In the genomic region with DNA sequence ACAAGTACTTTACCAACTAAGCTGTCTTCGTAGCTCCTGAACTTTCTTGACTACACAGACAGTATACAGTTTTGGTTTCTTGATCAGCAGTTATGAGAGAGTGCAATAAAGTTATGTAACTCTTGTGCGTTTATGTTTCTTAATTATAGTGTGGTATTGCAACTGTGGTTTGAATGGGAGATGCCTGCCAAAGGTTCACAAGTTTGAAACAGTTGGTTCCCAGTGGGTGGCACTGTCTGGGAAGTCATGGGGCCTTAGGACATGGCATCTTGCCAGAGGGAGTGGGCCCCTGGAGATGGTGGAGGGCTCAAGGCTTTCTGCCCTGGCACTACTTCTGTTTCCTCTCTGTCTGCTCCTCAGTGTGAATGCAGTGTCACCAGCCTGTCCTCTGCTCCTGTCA, we compare ENCODE assay signal across 30 mouse cellular contexts.
DNase-seq lines count a peak whose midpoint lies in the region; ATAC-seq and TF ChIP-seq lines count a peak whose summit lies in the region.
"Had no signal": no experiment of that assay in that cellular context is flagged by ENCODE, and none has a peak within 500 bp of the region (broad histone marks: within the 10 kb centered on the region; RNA-seq: fewer than 3 reads in every experiment).

No protein-coding gene starts in this region.

- H3K4me1 ChIP-seq in lung, postnatal 0 days (ENCODE audit: insufficient read depth, low read depth, low read length): no peaks in the 10 kb centered on the region
- no peaks in the 10 kb centered on the region for H3K4me1 ChIP-seq in midbrain, embryonic 14.5 days (ENCODE audit: control insufficient read depth, insufficient read depth, low read length)
- H3K4me1 ChIP-seq: embryonic facial prominence, embryonic 12.5 days; forebrain, embryonic 12.5 days; heart, embryonic 12.5 days; hindbrain, embryonic 13.5 days; limb, embryonic 13.5 days; midbrain, embryonic 10.5 days; neural tube, embryonic 12.5 days had no signal

- 73% methylated on average over 2 of the region's 2 CpGs for WGBS in lung, postnatal 0 days
- WGBS in midbrain, embryonic 14.5 days: 86% methylated on average over 2 of the region's 2 CpGs

- H3K27me3 ChIP-seq in lung, postnatal 0 days (replicated peaks; ENCODE audit: insufficient read depth, low read length): no peaks in the 10 kb centered on the region
- H3K27me3 ChIP-seq in midbrain, embryonic 14.5 days (ENCODE audit: control insufficient read depth, insufficient read depth, low read length): no peaks in the 10 kb centered on the region
- H3K27me3 ChIP-seq: embryonic facial prominence, embryonic 12.5 days; forebrain, embryonic 12.5 days; heart, embryonic 12.5 days; hindbrain, embryonic 13.5 days; limb, embryonic 13.5 days; neural tube, embryonic 12.5 days had no signal

- TF ChIP-seq CTCF in lung, postnatal 0 days (IDR thresholded peaks at IDR 0.05): no peak

- no peaks in the 10 kb centered on the region for H3K9me3 ChIP-seq in lung, postnatal 0 days (ENCODE audit: low read length)
- H3K9me3 ChIP-seq in midbrain, embryonic 14.5 days (ENCODE audit: control insufficient read depth, low read length): peaks cover 5% of the 10 kb centered on the region; the same call in 1 of the 2 replicates
- H3K9me3 ChIP-seq: embryonic facial prominence, embryonic 12.5 days; hindbrain, embryonic 13.5 days; neural tube, embryonic 12.5 days had no signal

- no peaks in the 10 kb centered on the region for H3K36me3 ChIP-seq in lung, postnatal 0 days (ENCODE audit: insufficient read depth, low read length)
- H3K36me3 ChIP-seq in midbrain, embryonic 14.5 days (ENCODE audit: control insufficient read depth, insufficient read depth, low read length): no peaks in the 10 kb centered on the region
- H3K36me3 ChIP-seq: embryonic facial prominence, embryonic 12.5 days; forebrain, embryonic 12.5 days; heart, embryonic 12.5 days; hindbrain, embryonic 13.5 days; limb, embryonic 13.5 days; midbrain, embryonic 10.5 days; neural tube, embryonic 12.5 days had no signal

- no peak for ATAC-seq in lung, postnatal 0 days
- no peak for ATAC-seq in midbrain, embryonic 14.5 days (ENCODE audit: low FRiP score, low TSS enrichment)
- ATAC-seq: CD4-positive, CD25-positive, alpha-beta regulatory T cell, adult 4 months; forebrain, postnatal 0 days had no signal

- H3K27ac ChIP-seq in lung, postnatal 0 days (ENCODE audit: low read length): no peak overlapping the region
- H3K27ac ChIP-seq in midbrain, embryonic 14.5 days (replicated peaks; ENCODE audit: low read depth, low read length): no peak overlapping the region
- H3K27ac ChIP-seq: embryonic facial prominence, embryonic 12.5 days; forebrain, embryonic 12.5 days; hindbrain, embryonic 13.5 days; limb, embryonic 13.5 days; midbrain, embryonic 10.5 days; neural tube, embryonic 12.5 days had no signal

- no peak overlapping the region for H3K9ac ChIP-seq in lung, postnatal 0 days (replicated peaks; ENCODE audit: low read depth)
- no peak overlapping the region for H3K9ac ChIP-seq in midbrain, embryonic 14.5 days (replicated peaks; ENCODE audit: low read length)
- H3K9ac ChIP-seq: embryonic facial prominence, embryonic 12.5 days; forebrain, embryonic 12.5 days; forebrain, postnatal 0 days; heart, embryonic 12.5 days; hindbrain, embryonic 13.5 days; limb, embryonic 13.5 days; neural tube, embryonic 12.5 days had no signal

- no peak overlapping the region for H3K4me3 ChIP-seq in lung, postnatal 0 days (ENCODE audit: low read depth, low read length)
- H3K4me3 ChIP-seq in midbrain, embryonic 14.5 days (replicated peaks; ENCODE audit: low read depth, low read length): no peak overlapping the region
- H3K4me3 ChIP-seq: embryonic facial prominence, embryonic 12.5 days; erythroblast, embryonic 14.5 days; forebrain, embryonic 12.5 days; heart, embryonic 12.5 days; hindbrain, embryonic 13.5 days; limb, embryonic 13.5 days; midbrain, embryonic 10.5 days; myocyte; neural tube, embryonic 12.5 days had no signal

- peak; percentile 27 to 57 for DNase-seq in cerebellum, postnatal 10 days
- DNase-seq in cerebellum, adult 11-12 months: no peak
- DNase-seq in lung, postnatal 0 days (ENCODE audit: low spot score): peak; percentile 30
- DNase-seq in lung, postnatal 25 days (ENCODE audit: low spot score): no peak
- DNase-seq in gonadal fat pad, adult 2 months (ENCODE audit: low read depth): peak; percentile 62
- no peak for DNase-seq in spleen, postnatal 36 days (ENCODE audit: low spot score in 2 of 2)
- no peak for DNase-seq in midbrain, embryonic 14.5 days
- DNase-seq: adrenal gland, adult 2 months; cerebellum, adult 8-10 months; cerebellum, postnatal 36 days; forebrain, postnatal 0 days; gastrocnemius, postnatal 10 days; heart, adult 18-20 months; heart, postnatal 4 days; kidney, adult 11 months; kidney, postnatal 14 days; lung, postnatal 10 days; right cerebral cortex, adult 18-20 months; right cerebral cortex, postnatal 4 days had no signal

- no peak for TF ChIP-seq EP300 in lung, postnatal 0 days (IDR thresholded peaks at IDR 0.05)

- H3K4me2 ChIP-seq in lung, postnatal 0 days (replicated peaks; ENCODE audit: low read depth, low read length): no peak overlapping the region
- H3K4me2 ChIP-seq in midbrain, embryonic 14.5 days (ENCODE audit: low read length): no peak overlapping the region
- H3K4me2 ChIP-seq: embryonic facial prominence, embryonic 12.5 days; forebrain, embryonic 12.5 days; heart, embryonic 12.5 days; hindbrain, embryonic 13.5 days; limb, embryonic 13.5 days; liver, embryonic 11.5 days; neural tube, embryonic 12.5 days had no signal

Comparison
In these comparisons a context has a peak if more than half of its experiments do, and no peak if none do; other contexts are left out.
1. DNase-seq: peak in cerebellum, postnatal 10 days (2 of 2), lung, postnatal 0 days (single experiment) and gonadal fat pad, adult 2 months (single experiment); none in cerebellum, adult 11-12 months (single experiment), lung, postnatal 25 days (single experiment), spleen, postnatal 36 days (0 of 2) and midbrain, embryonic 14.5 days (single experiment).